Mouse (Mus musculus): Measurements from ENCODE around the gene Cd46.

Gene Cd46

GRCm38 (mm10) chr1:195018089-195018999, 73.7 kb downstream of the Cd46 start:
- peak; percentile 49 for DNase-seq (ENCODE audit: low spot score)

GRCm38 (mm10) chr1:195017626-195018025, 74.4 kb downstream of the Cd46 start:
- DNase-seq (ENCODE audit: low spot score): no peak

- peak; percentile 19 for DNase-seq (ENCODE audit: low spot score)
These were observed 75.1 kb downstream of the Cd46 start for GRCm38 (mm10) chr1:195016811-195017501.

- DNase-seq (ENCODE audit: low spot score): no peak
These were observed 76.8 kb downstream of the Cd46 start for GRCm38 (mm10) chr1:195015281-195015680.

GRCm38 (mm10) chr1:195014201-195014885, 77.7 kb downstream of the Cd46 start:
- DNase-seq (ENCODE audit: low spot score): no peak

GRCm38 (mm10) chr1:195012531-195012930, 79.5 kb downstream of the Cd46 start:
- DNase-seq (ENCODE audit: low spot score): no peak

- no peak for DNase-seq (ENCODE audit: low spot score)
These were observed 85.8 kb downstream of the Cd46 start for GRCm38 (mm10) chr1:195006267-195006666.

- DNase-seq (ENCODE audit: low spot score): no peak
These were observed 87.9 kb downstream of the Cd46 start for GRCm38 (mm10) chr1:195004194-195004593.

GRCm38 (mm10) chr1:195003328-195003727, 88.7 kb downstream of the Cd46 start:
- no peak for DNase-seq (ENCODE audit: low spot score)

- DNase-seq (ENCODE audit: low spot score): no peak
These were observed 93.7 kb downstream of the Cd46 start for GRCm38 (mm10) chr1:194998396-194998795.

- no peak for DNase-seq (ENCODE audit: low spot score)
These were observed 96.9 kb downstream of the Cd46 start for GRCm38 (mm10) chr1:194995196-194995595.

GRCm38 (mm10) chr1:194994262-194994661, 97.8 kb downstream of the Cd46 start:
- DNase-seq (ENCODE audit: low spot score): no peak

- DNase-seq (ENCODE audit: low spot score): no peak
These were observed 98.5 kb downstream of the Cd46 start for GRCm38 (mm10) chr1:194993409-194993988.

GRCm38 (mm10) chr1:194992589-194993317, 99.3 kb downstream of the Cd46 start:
- no peak for DNase-seq (ENCODE audit: low spot score)

- no peak for DNase-seq (ENCODE audit: low spot score)
These were observed 100.4 kb downstream of the Cd46 start for GRCm38 (mm10) chr1:194991654-194992053.

- DNase-seq (ENCODE audit: low spot score): no peak
These were observed 101.1 kb downstream of the Cd46 start for GRCm38 (mm10) chr1:194990976-194991375.

- no peak for DNase-seq (ENCODE audit: low spot score)
These were observed 103.0 kb downstream of the Cd46 start for GRCm38 (mm10) chr1:194989024-194989423.

Measured in ovary, postnatal 14 days (tissue).